Mouse (Mus musculus): ENCODE measurements around the gene Tnfrsf13c.

DNA sequence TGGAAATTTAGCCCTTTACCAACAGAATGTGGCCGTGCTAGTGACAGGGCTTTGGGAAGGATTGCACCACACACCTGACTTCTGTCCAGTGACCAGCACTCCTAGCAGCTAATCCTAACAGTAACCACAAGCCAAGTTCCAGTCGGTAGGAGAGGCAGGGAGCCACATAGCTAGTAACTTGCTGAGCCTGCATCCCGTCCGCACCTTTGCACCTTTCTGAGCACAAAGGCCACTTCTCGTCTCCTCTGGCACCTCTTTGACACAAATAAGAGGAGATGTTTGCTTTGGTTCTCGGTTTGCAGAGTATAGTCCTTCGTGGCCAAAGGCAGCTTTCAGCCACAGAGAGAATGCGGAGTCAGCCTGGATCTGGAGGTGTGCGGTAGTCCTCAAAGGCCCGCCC, 39.5 kb downstream of the Tnfrsf13c start:
- TF ChIP-seq CTCF (IDR thresholded peaks at IDR 0.05; ENCODE audit: low read depth, low read length) (no peak), POLR2A (IDR thresholded peaks at IDR 0.05; ENCODE audit: insufficient read depth, low read length) (no peak)
